Mouse (Mus musculus): ENCODE measurements at regions not wholly inside any gene's neighbourhood (a gene's known extent, or its start where the extent isn't known, plus 50 kb on each side); places are given as distances from the start of the nearest gene placed in this dataset.
A peak's percentile ranks its signal among the peaks of the same experiment; 100 is the strongest.

- no peak for DNase-seq (ENCODE audit: low spot score in 2 of 2)
These were observed 158.8 kb upstream of the B3gat2 start for GRCm38 (mm10) chr1:23602710-23603291.

- DNase-seq (ENCODE audit: low spot score in 2 of 2), result no peak
These were observed 132.2 kb upstream of the B3gat2 start for GRCm38 (mm10) chr1:23629366-23629765.

- DNase-seq (ENCODE audit: low spot score in 2 of 2), result no peak
These were observed 116.5 kb upstream of the B3gat2 start for GRCm38 (mm10) chr1:23645093-23645492.

- no peak for DNase-seq (ENCODE audit: low spot score in 2 of 2)
These were observed 112.6 kb upstream of the B3gat2 start for GRCm38 (mm10) chr1:23648875-23649506.

- no peak for DNase-seq (ENCODE audit: low spot score in 2 of 2)
These were observed 111.7 kb upstream of the B3gat2 start for GRCm38 (mm10) chr1:23649886-23650285.

GRCm38 (mm10) chr1:23653628-23654027, 107.9 kb upstream of the B3gat2 start:
- DNase-seq (ENCODE audit: low spot score in 2 of 2), result no peak

- DNase-seq (ENCODE audit: low spot score in 2 of 2), result no peak
These were observed 105.8 kb upstream of the B3gat2 start for GRCm38 (mm10) chr1:23655768-23656167.

- DNase-seq (ENCODE audit: low spot score in 2 of 2), result peak in 1 of 2 experiments; percentile 15
These were observed 105.3 kb upstream of the B3gat2 start for GRCm38 (mm10) chr1:23656302-23656701.

GRCm38 (mm10) chr1:23656718-23657117, 104.8 kb upstream of the B3gat2 start:
- no peak for DNase-seq (ENCODE audit: low spot score in 2 of 2)

GRCm38 (mm10) chr1:23670514-23670913, 91.0 kb upstream of the B3gat2 start:
- DNase-seq (ENCODE audit: low spot score in 2 of 2), result no peak

- DNase-seq (ENCODE audit: low spot score in 2 of 2), result no peak
These were observed 87.2 kb upstream of the B3gat2 start for GRCm38 (mm10) chr1:23674357-23674756.

GRCm38 (mm10) chr1:23676301-23676700, 85.3 kb upstream of the B3gat2 start:
- DNase-seq (ENCODE audit: low spot score in 2 of 2), result no peak

GRCm38 (mm10) chr1:23689398-23689797, 72.2 kb upstream of the B3gat2 start:
- no peak for DNase-seq (ENCODE audit: low spot score in 2 of 2)

GRCm38 (mm10) chr1:23705489-23705888, 56.1 kb upstream of the B3gat2 start:
- DNase-seq (ENCODE audit: low spot score in 2 of 2), result peak; percentile 30 to 68

- no peak for DNase-seq (ENCODE audit: low spot score in 2 of 2)
These were observed 55.1 kb upstream of the B3gat2 start for GRCm38 (mm10) chr1:23706450-23706849.

Measured in cerebellum, postnatal 4 days (tissue).